Mouse (Mus musculus): ENCODE data around the gene Eefsec. TPM values are rescaled to one million over a fixed set of nuclear protein-coding genes. Genes with fewer than 3 reads are reported as not detected.

Gene Eefsec
- polyA plus RNA-seq, 1 experiment from 2014 or later: 49.5 TPM

GRCm38 (mm10) chr6:88235983-88236382 is 210.4 kb downstream of the Eefsec start:
- no peaks in the 10 kb centered on the region for H3K27me3 ChIP-seq (ENCODE audit: control insufficient read depth, insufficient read depth, low read length)
- no peaks in the 10 kb centered on the region for H3K9me3 ChIP-seq (ENCODE audit: control insufficient read depth, low read depth, low read length)
- peak overlapping the region; percentile 25 for H3K4me2 ChIP-seq (replicated peaks; ENCODE audit: low read depth, low read length)
- H3K4me3 ChIP-seq (ENCODE audit: low read depth, low read length): no peak overlapping the region
- no peak for ATAC-seq (ENCODE audit: insufficient number of reproducible peaks, insufficient read depth, low FRiP score, low read depth)
- H3K36me3 ChIP-seq (ENCODE audit: control insufficient read depth, insufficient read depth, low read length): no peaks in the 10 kb centered on the region
- peaks cover 10% of the 10 kb centered on the region; the same call in 1 of the 2 replicates for H3K4me1 ChIP-seq (ENCODE audit: control insufficient read depth, insufficient read depth, low read length)
- H3K27ac ChIP-seq (ENCODE audit: low read length): no peak overlapping the region
- H3K9ac ChIP-seq (replicated peaks; ENCODE audit: low read depth, low read length): 0 out of 2 replicates have a peak overlapping the region, but pooled peaks have one; percentile 10
- WGBS: 3% methylated on average over 17 of the region's 17 CpGs

GRCm38 (mm10) chr6:88235461-88235860 is 210.9 kb downstream of the Eefsec start:
- no peaks in the 10 kb centered on the region for H3K9me3 ChIP-seq (ENCODE audit: control insufficient read depth, low read depth, low read length)
- 26% methylated on average over 8 of the region's 8 CpGs for WGBS
- no peaks in the 10 kb centered on the region for H3K27me3 ChIP-seq (ENCODE audit: control insufficient read depth, insufficient read depth, low read length)
- peaks cover 10% of the 10 kb centered on the region; the same call in 1 of the 2 replicates for H3K4me1 ChIP-seq (ENCODE audit: control insufficient read depth, insufficient read depth, low read length)
- H3K4me2 ChIP-seq (replicated peaks; ENCODE audit: low read depth, low read length): no peak overlapping the region
- no peak overlapping the region for H3K27ac ChIP-seq (ENCODE audit: low read length)
- no peaks in the 10 kb centered on the region for H3K36me3 ChIP-seq (ENCODE audit: control insufficient read depth, insufficient read depth, low read length)
- no peak for ATAC-seq (ENCODE audit: insufficient number of reproducible peaks, insufficient read depth, low FRiP score, low read depth)
- H3K9ac ChIP-seq (replicated peaks; ENCODE audit: low read depth, low read length): no peak overlapping the region
- H3K4me3 ChIP-seq (ENCODE audit: low read depth, low read length): no peak overlapping the region

DNA sequence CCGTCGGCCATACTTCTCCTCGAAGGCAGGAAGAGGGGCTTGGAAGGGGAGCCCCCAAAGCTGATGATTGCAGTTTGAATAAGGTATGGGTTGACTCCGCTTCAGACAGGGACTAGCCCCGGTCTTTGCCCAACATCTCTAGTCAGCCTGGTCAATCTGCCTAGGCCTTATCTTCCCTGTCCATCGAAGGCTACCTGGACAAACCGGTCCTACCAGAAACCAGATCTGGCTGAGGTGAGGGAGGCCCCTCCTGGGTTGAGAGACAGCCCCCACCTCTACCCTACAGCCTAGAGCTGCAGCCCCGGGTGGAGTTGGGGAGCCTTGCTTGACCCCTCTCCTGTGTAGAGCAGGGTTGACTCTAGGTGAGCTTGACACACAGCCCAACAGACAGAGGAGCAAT is 212.3 kb downstream of the Eefsec start:
- no peaks in the 10 kb centered on the region for H3K36me3 ChIP-seq (ENCODE audit: control insufficient read depth, insufficient read depth, low read length)
- H3K27me3 ChIP-seq (ENCODE audit: control insufficient read depth, insufficient read depth, low read length): no peaks in the 10 kb centered on the region
- H3K9me3 ChIP-seq (ENCODE audit: control insufficient read depth, low read depth, low read length): no peaks in the 10 kb centered on the region
- WGBS: 68% methylated on average over 8 of the region's 8 CpGs
- H3K4me1 ChIP-seq (ENCODE audit: control insufficient read depth, insufficient read depth, low read length): peaks cover 10% of the 10 kb centered on the region; the same call in 1 of the 2 replicates
- peak; percentile 68 for ATAC-seq (ENCODE audit: insufficient number of reproducible peaks, insufficient read depth, low FRiP score, low read depth)
- no peak overlapping the region for H3K4me2 ChIP-seq (replicated peaks; ENCODE audit: low read depth, low read length)
- H3K27ac ChIP-seq (ENCODE audit: low read length): no peak overlapping the region
- H3K4me3 ChIP-seq (ENCODE audit: low read depth, low read length): no peak overlapping the region
- no peak overlapping the region for H3K9ac ChIP-seq (replicated peaks; ENCODE audit: low read depth, low read length)

DNA sequence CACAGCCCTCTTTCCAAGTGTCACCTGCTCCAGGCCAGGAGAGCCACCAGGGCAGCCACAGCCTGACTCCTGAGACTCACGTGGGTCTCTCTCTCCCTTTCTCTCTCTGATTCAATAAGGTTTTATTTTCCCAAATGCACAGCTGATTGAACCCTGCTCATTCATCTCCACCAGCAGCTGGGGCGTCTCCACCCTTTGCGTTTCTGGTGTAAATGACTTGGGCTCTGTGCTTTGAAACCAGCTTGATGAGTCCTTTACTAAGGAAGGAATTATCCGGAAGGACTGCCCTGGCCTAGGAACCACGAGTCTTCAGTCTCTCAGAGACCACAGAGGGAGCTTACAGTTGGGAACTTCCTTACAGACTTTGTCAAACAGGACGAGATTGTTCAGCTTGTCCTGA is 214.1 kb downstream of the Eefsec start:
- H3K9ac ChIP-seq (replicated peaks; ENCODE audit: low read depth, low read length): no peak overlapping the region
- no peak overlapping the region for H3K4me3 ChIP-seq (ENCODE audit: low read depth, low read length)
- no peak overlapping the region for H3K27ac ChIP-seq (ENCODE audit: low read length)
- H3K9me3 ChIP-seq (ENCODE audit: control insufficient read depth, low read depth, low read length): no peaks in the 10 kb centered on the region
- H3K4me1 ChIP-seq (ENCODE audit: control insufficient read depth, insufficient read depth, low read length): peaks cover 10% of the 10 kb centered on the region; the same call in 1 of the 2 replicates
- WGBS: 51% methylated on average over 6 of the region's 6 CpGs
- no peak for ATAC-seq (ENCODE audit: insufficient number of reproducible peaks, insufficient read depth, low FRiP score, low read depth)
- H3K4me2 ChIP-seq (replicated peaks; ENCODE audit: low read depth, low read length): no peak overlapping the region
- no peaks in the 10 kb centered on the region for H3K36me3 ChIP-seq (ENCODE audit: control insufficient read depth, insufficient read depth, low read length)
- H3K27me3 ChIP-seq (ENCODE audit: control insufficient read depth, insufficient read depth, low read length): no peaks in the 10 kb centered on the region

GRCm38 (mm10) chr6:88231821-88232220 is 214.5 kb downstream of the Eefsec start:
- H3K27me3 ChIP-seq (ENCODE audit: control insufficient read depth, insufficient read depth, low read length): no peaks in the 10 kb centered on the region
- no peaks in the 10 kb centered on the region for H3K9me3 ChIP-seq (ENCODE audit: control insufficient read depth, low read depth, low read length)
- no peak overlapping the region for H3K4me3 ChIP-seq (ENCODE audit: low read depth, low read length)
- 73% methylated on average over 7 of the region's 7 CpGs for WGBS
- no peaks in the 10 kb centered on the region for H3K36me3 ChIP-seq (ENCODE audit: control insufficient read depth, insufficient read depth, low read length)
- H3K4me2 ChIP-seq (replicated peaks; ENCODE audit: low read depth, low read length): no peak overlapping the region
- no peak overlapping the region for H3K27ac ChIP-seq (ENCODE audit: low read length)
- ATAC-seq (ENCODE audit: insufficient number of reproducible peaks, insufficient read depth, low FRiP score, low read depth): no peak
- H3K9ac ChIP-seq (replicated peaks; ENCODE audit: low read depth, low read length): no peak overlapping the region
- peaks cover 10% of the 10 kb centered on the region; the same call in 1 of the 2 replicates for H3K4me1 ChIP-seq (ENCODE audit: control insufficient read depth, insufficient read depth, low read length)

GRCm38 (mm10) chr6:88229221-88229620 is 217.1 kb downstream of the Eefsec start:
- Histone ChIP-seq H3K36me3 (ENCODE audit: control insufficient read depth, insufficient read depth, low read length) (no peaks in the 10 kb centered on the region), H3K4me2 (replicated peaks; ENCODE audit: low read depth, low read length) (no peak overlapping the region), H3K9me3 (ENCODE audit: control insufficient read depth, low read depth, low read length) (no peaks in the 10 kb centered on the region), H3K4me1 (ENCODE audit: control insufficient read depth, insufficient read depth, low read length) (no peaks in the 10 kb centered on the region), H3K9ac (replicated peaks; ENCODE audit: low read depth, low read length) (no peak overlapping the region), H3K4me3 (ENCODE audit: low read depth, low read length) (no peak overlapping the region), H3K27ac (ENCODE audit: low read length) (no peak overlapping the region), H3K27me3 (ENCODE audit: control insufficient read depth, insufficient read depth, low read length) (no peaks in the 10 kb centered on the region)
- no peak for ATAC-seq (ENCODE audit: insufficient number of reproducible peaks, insufficient read depth, low FRiP score, low read depth)
- 87% methylated on average over 12 of the region's 12 CpGs for WGBS

DNA sequence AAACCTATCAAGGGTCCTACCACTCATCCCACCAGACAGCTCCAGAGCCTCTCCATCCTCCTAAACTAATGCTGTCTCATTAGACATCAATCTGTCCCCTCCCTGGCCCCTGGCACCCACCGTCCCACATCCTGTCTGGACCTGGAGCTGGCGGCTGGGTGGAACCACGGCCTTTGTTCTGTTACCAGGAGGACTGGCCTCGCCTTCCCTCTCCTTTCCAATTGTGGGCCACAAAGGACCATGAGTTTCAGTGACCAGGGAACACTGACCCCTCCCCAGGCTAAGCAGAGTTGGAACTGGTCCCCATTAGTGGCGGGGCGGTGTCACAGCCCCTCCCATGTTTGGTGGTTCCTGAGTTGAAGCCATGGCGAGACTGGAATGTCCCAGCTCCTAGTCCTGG is 218.8 kb downstream of the Eefsec start:
- no peaks in the 10 kb centered on the region for H3K27me3 ChIP-seq (ENCODE audit: control insufficient read depth, insufficient read depth, low read length)
- ATAC-seq (ENCODE audit: insufficient number of reproducible peaks, insufficient read depth, low FRiP score, low read depth): no peak
- no peak overlapping the region for H3K27ac ChIP-seq (ENCODE audit: low read length)
- no peaks in the 10 kb centered on the region for H3K36me3 ChIP-seq (ENCODE audit: control insufficient read depth, insufficient read depth, low read length)
- no peak overlapping the region for H3K4me2 ChIP-seq (replicated peaks; ENCODE audit: low read depth, low read length)
- H3K9me3 ChIP-seq (ENCODE audit: control insufficient read depth, low read depth, low read length): no peaks in the 10 kb centered on the region
- H3K4me3 ChIP-seq (ENCODE audit: low read depth, low read length): no peak overlapping the region
- no peaks in the 10 kb centered on the region for H3K4me1 ChIP-seq (ENCODE audit: control insufficient read depth, insufficient read depth, low read length)
- WGBS: 49% methylated on average over 7 of the region's 7 CpGs
- no peak overlapping the region for H3K9ac ChIP-seq (replicated peaks; ENCODE audit: low read depth, low read length)

DNA sequence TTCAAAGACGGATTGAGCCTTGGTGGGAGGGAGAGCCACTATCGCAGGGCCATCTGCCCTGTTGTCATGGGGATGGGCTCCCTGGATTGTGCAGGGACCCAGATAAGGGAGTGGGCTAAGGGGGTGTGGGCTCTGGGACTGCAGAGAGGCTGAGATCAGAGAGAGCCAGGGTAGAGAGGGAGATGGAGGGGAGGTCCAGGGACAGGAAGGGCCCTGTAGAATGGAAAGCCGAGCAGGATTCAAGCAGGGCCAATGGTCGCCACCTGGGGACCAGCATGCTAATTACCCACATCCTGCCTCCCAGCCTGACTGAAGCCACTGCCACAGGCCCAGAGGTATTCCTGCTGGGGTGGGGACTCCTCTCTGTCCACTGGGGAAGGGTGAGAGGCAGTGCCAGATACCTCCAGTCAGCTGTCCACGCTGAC is 219.8 kb downstream of the Eefsec start:
- no peak overlapping the region for H3K4me3 ChIP-seq (ENCODE audit: low read depth, low read length)
- no peak for ATAC-seq (ENCODE audit: insufficient number of reproducible peaks, insufficient read depth, low FRiP score, low read depth)

GRCm38 (mm10) chr6:88221968-88222367 is 224.4 kb downstream of the Eefsec start, which contains the start of gene Dnajb8:
Dnajb8 (plus strand) TSS chr6:88222268.
- Histone ChIP-seq H3K36me3 (ENCODE audit: control insufficient read depth, insufficient read depth, low read length) (no peaks in the 10 kb centered on the region), H3K9me3 (ENCODE audit: control insufficient read depth, low read depth, low read length) (no peaks in the 10 kb centered on the region; the same call in 1 of the 2 replicates), H3K4me2 (replicated peaks; ENCODE audit: low read depth, low read length) (no peak within 1 kb of the TSS), H3K9ac (replicated peaks; ENCODE audit: low read depth, low read length) (no peak within 1 kb of the TSS), H3K27ac (ENCODE audit: low read length) (no peak within 1 kb of the TSS), H3K4me1 (ENCODE audit: control insufficient read depth, insufficient read depth, low read length) (no peaks in the 10 kb centered on the region), H3K4me3 (ENCODE audit: low read depth, low read length) (no peak within 1 kb of the TSS), H3K27me3 (ENCODE audit: control insufficient read depth, insufficient read depth, low read length) (no peaks in the 10 kb centered on the region)
- WGBS: 45% methylated on average over 10 of the region's 10 CpGs
- ATAC-seq (ENCODE audit: insufficient number of reproducible peaks, insufficient read depth, low FRiP score, low read depth): no peak

More for the DNA sequence above, 219.8 kb downstream of the Eefsec start:
- Histone ChIP-seq H3K9me3 (ENCODE audit: control insufficient read depth, low read depth, low read length) (no peaks in the 10 kb centered on the region), H3K4me2 (replicated peaks; ENCODE audit: low read depth, low read length) (no peak overlapping the region), H3K4me1 (ENCODE audit: control insufficient read depth, insufficient read depth, low read length) (no peaks in the 10 kb centered on the region), H3K9ac (replicated peaks; ENCODE audit: low read depth, low read length) (no peak overlapping the region), H3K36me3 (ENCODE audit: control insufficient read depth, insufficient read depth, low read length) (no peaks in the 10 kb centered on the region), H3K27ac (ENCODE audit: low read length) (no peak overlapping the region), H3K27me3 (ENCODE audit: control insufficient read depth, insufficient read depth, low read length) (no peaks in the 10 kb centered on the region)
- 29% methylated on average over 5 of the region's 5 CpGs for WGBS

Measured in stomach, embryonic 14.5 days (tissue).